Mouse (Mus musculus) splenic B cell, adult 2 months (primary cell): ENCODE measurements around the gene Tle6.
A peak's percentile ranks its signal among the peaks of the same experiment; 100 is the strongest.

Experiments used
- DNase-seq: peaks from one replicate; pipeline ENCODE4 v3.0.0-alpha.2; 2011; ENCODE audit warnings: low read depth, low spot score
- H3K27me3 ChIP-seq: 2 replicates; pipeline ENCODE4 v1.6.1; 2012; ENCODE audit warnings: mild to moderate bottlenecking, low read length, moderate library complexity, mixed read lengths; ENCODE audit not compliant: control insufficient read depth, poor library complexity, insufficient read depth, severe bottlenecking
- H3K36me3 ChIP-seq: 2 replicates; pipeline ENCODE4 v1.6.1; 2012; ENCODE audit warnings: mild to moderate bottlenecking, low read length, moderate library complexity, mixed read lengths; ENCODE audit not compliant: control insufficient read depth, poor library complexity, insufficient read depth, severe bottlenecking

Gene Tle6

DNA sequence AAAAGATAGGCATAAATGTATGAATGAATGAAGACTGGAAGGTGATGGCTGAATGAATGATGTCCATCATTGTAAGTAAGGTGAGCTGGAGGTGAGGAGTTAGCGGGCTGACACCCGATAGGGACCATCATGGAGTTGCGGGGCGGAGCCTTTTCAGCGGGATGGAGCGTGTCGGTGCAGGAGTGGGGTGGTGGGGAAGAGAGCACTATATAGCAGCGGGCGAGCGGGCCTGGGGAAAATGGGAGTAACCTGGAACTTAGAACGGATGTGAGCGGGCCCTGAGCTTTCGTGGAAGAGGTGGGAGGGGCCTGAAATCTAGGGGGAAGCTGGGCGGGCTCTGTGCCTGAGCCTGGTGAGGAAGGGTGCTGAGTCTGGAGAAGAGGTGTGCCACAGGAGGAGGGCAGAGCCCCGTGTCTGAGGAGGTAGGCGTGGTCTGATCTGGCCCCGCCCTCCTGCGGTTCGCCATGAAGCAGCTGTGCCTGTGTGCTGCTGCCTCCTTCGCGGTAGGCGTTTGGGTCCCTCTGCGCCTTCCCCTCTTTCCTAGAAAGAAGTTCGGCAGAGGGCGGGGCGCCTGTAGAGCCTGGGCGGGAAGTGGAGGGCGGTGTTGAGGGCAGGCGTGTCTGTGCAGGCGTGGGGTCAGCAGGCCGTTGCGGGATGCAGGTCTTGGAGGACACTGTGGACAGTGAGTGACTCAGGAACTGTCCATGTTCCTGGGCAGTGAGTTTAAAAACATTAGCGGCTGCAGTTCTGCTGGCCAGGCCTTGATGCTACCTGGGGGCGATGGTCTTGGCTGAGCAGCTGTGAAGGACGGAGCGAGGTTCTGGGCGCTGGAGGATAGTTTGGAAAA lies 32.6 kb upstream of the Tle6 start:
- peak; percentile 86 for DNase-seq
- Histone ChIP-seq H3K36me3 (no peaks in the 10 kb centered on the region), H3K27me3 (no peaks in the 10 kb centered on the region)

DNA sequence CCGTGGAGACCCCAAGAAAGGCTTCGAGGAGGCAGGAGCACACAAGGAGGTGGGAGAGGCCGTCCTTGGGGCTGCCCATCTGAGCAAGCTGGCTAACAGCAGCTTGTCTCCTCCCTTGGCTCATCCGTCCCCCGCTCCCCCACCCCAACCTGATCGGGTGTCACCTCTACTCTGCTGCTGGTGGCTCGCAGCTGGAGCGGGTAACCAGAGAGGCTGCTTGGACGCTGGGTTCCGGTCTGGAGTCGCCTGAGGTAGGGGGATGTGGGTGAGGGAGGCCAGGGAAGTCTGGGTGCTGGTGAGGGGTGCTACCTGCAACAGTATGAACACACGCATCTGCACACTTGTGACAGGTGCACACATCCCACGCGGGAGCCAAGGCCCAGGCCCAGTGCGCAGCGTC lies 27.5 kb upstream of the Tle6 start, which contains the start of gene Ankrd24:
Gene Ankrd24 (plus strand): TSS at position 151 of the 400 bp plus-strand sequence.
- Histone ChIP-seq H3K27me3 (no peaks in the 10 kb centered on the region), H3K36me3 (no peaks in the 10 kb centered on the region)
- no peak for DNase-seq

DNA sequence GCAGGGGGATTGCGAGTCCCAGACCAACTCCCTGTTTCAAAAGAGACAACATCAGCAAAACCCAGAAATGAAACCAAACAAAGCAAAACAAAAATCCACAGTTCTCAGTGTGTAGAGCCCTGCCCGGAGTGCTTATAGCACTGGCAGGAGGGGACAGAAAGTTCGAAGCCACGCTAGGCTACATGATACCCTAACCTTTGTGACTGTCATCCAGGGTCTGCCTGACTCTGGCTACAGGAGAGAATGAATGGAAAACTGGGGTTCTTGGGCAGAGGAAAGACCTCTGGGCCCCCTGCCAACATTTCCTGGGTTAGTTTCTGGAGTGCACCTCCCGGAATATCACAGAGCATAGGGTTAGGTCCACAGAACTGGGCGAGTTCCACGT lies 27.0 kb upstream of the Tle6 start:
- no peaks in the 10 kb centered on the region for H3K36me3 ChIP-seq
- no peaks in the 10 kb centered on the region for H3K27me3 ChIP-seq
- DNase-seq, result no peak

DNA sequence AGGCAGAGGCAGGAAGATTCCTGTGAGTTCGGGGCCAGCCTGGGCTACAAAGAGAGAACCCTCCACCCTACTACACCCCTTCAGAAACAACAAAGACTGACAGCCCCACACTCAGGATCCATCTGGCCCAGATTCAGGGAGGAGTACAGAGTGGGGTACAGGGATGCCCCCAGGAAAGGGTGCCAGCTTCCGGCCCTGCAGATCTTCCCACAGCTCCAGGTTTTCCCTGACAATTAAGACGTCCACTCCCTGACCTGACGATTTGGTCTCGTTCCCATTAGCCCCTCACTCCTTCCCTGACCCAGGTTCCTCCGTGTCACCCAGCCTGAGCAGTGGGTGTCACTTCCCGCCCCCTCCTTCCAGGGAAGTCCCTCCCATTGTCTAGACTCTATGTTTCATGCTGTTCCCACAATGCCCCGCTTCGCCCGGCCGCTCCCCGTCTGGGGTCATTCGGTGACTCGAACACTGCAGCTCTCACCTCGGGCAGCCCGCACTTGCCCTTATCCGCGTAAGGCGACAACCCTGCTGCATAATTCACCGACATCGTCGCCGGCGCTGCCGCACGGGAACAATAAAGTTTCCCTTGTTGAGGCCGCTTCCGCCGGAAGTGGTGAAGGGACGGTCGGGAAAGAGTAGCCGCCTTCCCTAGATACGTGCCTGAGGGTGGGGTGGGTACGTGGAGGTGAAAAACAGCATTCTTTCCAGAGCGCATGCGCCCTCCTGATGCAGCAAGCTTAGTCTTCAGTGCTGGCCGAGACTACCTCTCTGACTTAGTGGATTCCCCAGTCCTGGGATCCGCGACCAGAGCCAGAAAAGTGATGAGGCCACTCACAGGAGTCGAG lies 26.3 kb upstream of the Tle6 start, which contains the start of gene Sirt6:
Gene Sirt6 (minus strand): TSS at position 804 of the 842 bp plus-strand sequence.
- no peaks in the 10 kb centered on the region for H3K27me3 ChIP-seq
- peak; percentile 92 for DNase-seq
- H3K36me3 ChIP-seq, result no peaks in the 10 kb centered on the region

DNA sequence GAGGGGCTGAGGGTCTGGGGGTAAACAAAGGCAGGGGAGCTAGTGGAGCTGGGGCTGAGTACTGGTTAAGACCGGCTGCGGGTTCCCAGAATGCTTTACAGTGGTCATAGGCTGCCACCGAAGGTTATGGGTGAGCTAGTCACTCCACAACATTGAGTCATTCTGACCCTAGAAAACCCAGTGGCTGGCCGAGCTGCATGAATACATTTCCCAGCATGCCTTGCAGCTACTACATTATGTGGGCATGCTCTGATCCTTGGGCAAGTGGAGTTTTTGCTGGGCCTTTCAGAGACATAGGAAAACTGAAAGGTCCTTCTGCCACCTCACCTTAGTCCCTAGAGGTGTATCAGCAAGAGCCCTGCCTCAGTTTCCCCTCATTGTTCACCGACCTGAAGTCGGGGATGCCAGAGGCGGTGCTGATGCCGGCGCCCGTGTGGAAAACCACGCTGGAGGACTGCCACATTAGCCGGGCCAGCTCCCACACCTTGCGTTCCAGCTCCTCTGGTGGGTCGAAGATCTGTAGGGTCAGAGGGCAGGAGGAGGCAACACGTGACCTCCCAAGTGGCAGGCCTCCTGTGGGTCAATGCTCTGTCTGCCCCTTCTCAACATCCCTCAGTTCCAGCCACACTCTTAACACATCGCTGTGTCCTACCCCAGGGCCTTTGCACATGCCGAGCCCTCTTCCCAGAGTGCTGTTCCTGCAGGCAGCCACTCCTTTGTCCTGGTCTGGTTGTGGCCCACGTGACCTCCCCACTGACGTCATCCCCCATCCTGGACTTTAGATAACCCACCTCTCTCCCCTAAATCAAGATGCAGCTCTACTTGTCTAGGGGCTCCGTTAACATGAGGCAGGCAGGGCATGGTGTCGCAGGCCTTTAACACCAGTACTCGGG lies 25.5 kb upstream of the Tle6 start:
- H3K36me3 ChIP-seq, result no peaks in the 10 kb centered on the region
- H3K27me3 ChIP-seq, result no peaks in the 10 kb centered on the region
- no peak for DNase-seq

DNA sequence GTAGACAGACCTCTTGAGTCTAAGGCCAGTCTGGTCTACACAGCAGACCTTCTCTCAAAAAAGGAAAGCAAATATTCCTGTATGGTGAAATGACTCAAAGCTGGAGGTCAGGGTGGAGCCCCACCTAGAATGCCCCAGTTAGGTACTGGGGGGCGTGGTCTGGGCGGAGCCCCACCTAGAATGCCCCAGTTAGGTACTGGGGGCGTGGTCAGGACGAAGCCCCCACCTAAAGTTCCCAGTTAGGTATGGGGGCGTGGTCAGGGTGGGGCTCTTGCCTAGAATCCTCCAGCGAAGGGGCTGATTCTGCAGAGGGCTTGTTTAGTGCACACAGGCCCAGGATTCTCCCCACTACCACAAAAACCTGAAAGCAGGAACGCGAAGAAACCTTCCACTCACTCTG lies 22.6 kb upstream of the Tle6 start:
- Histone ChIP-seq H3K36me3 (no peaks in the 10 kb centered on the region), H3K27me3 (no peaks in the 10 kb centered on the region)
- DNase-seq, result no peak

DNA sequence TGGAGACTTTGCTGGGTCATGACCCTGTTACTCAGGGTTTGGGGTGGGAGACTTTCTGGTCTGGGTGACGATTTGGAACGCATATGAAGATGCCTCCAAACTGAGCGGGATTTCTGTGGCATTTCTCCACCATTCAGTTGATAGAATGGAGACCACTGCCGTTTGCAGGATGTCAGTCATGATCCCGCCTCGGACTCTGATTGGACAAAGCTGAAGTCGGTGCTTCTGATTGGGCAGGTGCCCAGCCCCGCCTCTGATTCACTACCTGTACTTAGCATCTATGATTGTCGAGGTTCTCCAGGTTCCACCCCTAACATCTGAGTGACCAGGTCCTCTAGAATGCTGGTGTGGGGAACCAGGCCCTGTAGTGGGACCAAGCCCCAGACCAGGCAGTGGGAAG lies 19.9 kb upstream of the Tle6 start:
- Histone ChIP-seq H3K27me3 (no peaks in the 10 kb centered on the region), H3K36me3 (no peaks in the 10 kb centered on the region)
- no peak for DNase-seq

DNA sequence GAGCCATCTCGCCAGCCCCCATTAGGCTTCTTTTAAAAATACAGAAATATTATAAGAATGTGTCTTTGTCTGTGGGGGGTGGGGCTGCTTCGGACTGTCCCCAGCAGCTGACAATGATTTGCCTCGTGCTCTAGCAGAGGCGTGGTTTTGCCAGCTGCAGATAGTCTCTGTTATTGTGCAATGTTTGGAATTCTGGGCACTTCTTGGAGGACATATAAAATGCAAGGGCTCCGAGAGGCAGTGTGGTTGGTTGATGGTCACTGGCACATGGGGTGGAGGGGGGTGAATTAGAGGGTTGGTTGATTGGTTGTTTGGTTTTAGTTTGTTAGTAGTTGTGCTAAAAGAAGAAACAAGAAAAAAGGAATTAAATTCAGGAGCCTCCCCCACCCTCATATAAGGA lies 19.1 kb upstream of the Tle6 start:
- Histone ChIP-seq H3K36me3 (no peaks in the 10 kb centered on the region), H3K27me3 (no peaks in the 10 kb centered on the region)
- DNase-seq, result no peak

DNA sequence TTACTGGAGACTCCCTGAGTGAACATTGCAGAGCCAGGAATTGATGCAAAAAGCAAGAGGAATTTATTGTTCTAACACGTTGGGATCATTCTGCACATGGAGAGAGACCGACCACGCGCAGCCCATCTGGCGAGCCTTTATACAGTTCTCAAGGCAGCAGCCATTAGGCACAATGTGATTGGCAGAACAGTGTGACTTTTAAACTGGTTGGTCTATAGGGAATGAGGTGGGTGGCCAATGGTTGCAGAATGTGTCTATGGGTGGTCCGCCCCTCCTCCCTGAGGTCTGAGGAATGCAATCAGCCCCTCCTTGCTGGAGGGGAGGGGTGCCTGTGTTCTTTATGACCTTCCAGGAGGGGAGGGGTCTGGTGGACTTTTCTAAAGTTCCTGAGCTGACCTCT lies 14.6 kb upstream of the Tle6 start:
- DNase-seq, result no peak
- H3K27me3 ChIP-seq, result no peaks in the 10 kb centered on the region

DNA sequence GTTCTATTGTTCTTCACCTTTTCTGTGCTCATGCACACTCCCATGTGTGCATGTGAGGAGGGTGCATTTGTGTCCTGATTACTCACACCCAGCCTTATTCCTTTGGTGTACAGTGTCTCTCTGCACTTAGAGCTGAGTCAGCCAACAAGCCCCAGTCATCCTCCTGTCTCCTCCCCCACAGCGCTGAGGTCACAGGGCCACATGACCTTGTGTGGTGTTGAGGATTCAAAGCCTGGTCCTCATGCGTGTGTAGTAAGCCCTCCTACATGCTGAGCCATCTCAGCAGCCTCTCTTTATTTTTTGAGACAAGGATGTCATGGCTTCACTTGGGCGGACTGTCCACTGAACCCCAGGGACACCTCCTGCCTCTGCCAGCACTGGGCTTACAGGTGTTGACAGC lies 11.9 kb upstream of the Tle6 start:
- no peaks in the 10 kb centered on the region for H3K27me3 ChIP-seq
- no peak for DNase-seq
- H3K36me3 ChIP-seq, result no peaks in the 10 kb centered on the region

More for the DNA sequence above, 14.6 kb upstream of the Tle6 start:
- no peaks in the 10 kb centered on the region for H3K36me3 ChIP-seq

DNA sequence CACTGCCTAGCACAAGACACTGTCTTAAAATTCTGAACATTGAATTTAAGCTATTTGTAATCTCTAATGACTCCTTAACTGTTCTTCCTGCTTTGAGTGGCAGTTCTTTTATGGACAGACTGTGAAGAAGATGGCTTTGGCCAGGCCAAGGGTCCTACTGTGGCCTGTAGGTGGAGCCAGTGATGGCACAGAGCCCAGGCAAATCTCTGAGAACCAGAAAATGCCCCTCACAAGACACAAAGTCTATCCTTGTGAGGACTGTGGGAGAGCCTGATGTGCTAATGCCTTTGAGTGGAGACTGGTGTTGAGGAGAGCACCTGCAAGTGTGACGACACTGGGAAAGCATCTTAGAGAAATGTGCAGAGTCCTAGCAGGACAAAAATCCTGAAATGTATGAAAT lies 7.4 kb upstream of the Tle6 start:
- Histone ChIP-seq H3K36me3 (no peaks in the 10 kb centered on the region), H3K27me3 (no peaks in the 10 kb centered on the region)
- DNase-seq, result peak; percentile 31

DNA sequence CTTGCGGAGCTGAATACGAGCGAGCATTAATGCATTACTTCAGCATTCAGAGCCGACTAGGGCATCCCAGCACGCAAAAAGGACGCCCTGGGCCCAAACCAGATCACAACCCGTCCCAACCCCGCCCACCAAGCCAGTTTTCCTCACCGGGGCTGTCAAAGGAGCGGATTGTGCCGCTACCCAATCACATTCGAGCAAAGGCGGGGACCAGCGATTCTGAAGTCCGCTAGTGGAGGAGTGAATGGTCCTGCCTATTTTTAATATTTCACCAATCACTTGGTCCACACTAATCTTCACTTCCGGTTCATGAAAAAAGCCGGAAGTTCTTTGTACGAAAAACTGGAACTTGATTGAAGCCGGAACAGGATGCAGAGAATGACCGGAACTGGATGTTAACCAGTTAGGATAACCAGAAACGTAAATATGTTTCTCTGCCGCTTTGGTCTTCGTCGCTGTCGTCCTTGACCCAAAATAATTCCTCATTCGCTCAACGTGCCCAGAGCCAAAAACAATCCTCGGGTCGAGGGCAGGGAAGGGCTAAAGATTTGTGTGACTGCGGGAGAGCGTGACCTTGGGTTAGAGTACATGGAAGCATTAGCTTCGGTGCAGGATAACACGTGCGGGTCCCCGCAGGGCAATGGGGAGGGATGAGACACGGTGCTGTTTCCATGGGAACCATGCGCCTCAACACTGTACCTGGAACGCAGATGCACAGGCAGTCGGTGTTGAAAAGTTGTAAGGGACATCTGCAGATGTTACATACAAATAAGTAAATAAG lies 5.3 kb upstream of the Tle6 start, which contains the start of gene BC025920:
Gene BC025920 (plus strand): TSS at position 297 of the 778 bp plus-strand sequence.
- Histone ChIP-seq H3K36me3 (no peaks in the 10 kb centered on the region), H3K27me3 (no peaks in the 10 kb centered on the region)
- peak; percentile 95 for DNase-seq

DNA sequence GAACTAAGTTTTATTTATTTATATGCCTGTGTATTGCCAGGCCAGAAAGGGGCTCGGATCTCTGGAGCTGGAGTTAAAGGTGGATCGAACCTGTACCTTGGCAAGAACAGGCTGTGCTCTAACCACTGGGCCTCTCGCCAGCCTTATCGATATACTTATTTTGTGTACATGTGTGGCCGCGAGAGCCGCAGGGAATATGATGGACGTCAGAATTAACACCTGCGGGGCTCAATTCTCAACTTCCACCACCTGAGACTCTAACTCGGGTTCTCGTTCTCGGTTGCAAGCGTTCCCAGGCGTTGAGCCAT lies 4.7 kb upstream of the Tle6 start:
- Histone ChIP-seq H3K36me3 (no peaks in the 10 kb centered on the region), H3K27me3 (no peaks in the 10 kb centered on the region)
- no peak for DNase-seq
